Mouse (Mus musculus) midbrain, embryonic 15.5 days (tissue): Measurements from ENCODE around the gene Spdl1. TPM values are rescaled to one million over a fixed set of nuclear protein-coding genes. Genes with fewer than 3 reads are reported as not detected.

ENCODE experiments used
- ATAC-seq: fragments of 200-750 bp; cut with Nextera tagmentation; replicated peaks from 2 replicates; pipeline ENCODE4 v1.8.0; 2017; ENCODE audit warnings: moderate TSS enrichment
- H3K27ac ChIP-seq: fragments of 300-500 bp; sonication (generic); 2 replicates; pipeline ENCODE4 v1.5.1; 2015; ENCODE audit warnings: mild to moderate bottlenecking, inconsistent platforms
- H3K27me3 ChIP-seq: fragments of 300-500 bp; sonication (generic); replicated peaks from 2 replicates; pipeline ENCODE4 v1.6.1; 2015; ENCODE audit warnings: inconsistent platforms
- H3K36me3 ChIP-seq: fragments of 300-500 bp; sonication (generic); replicated peaks from 2 replicates; pipeline ENCODE4 v1.6.1; 2015; ENCODE audit warnings: inconsistent platforms
- H3K4me1 ChIP-seq: fragments of 300-500 bp; sonication (generic); 2 replicates; pipeline ENCODE4 v1.6.1; 2015; ENCODE audit warnings: inconsistent platforms
- H3K4me2 ChIP-seq: fragments of 300-500 bp; sonication (generic); 2 replicates; pipeline ENCODE4 v1.6.1; 2015; ENCODE audit warnings: inconsistent platforms, mild to moderate bottlenecking, moderate library complexity
- H3K4me3 ChIP-seq: fragments of 300-500 bp; sonication (generic); 2 replicates; pipeline ENCODE4 v1.5.1; 2015; ENCODE audit warnings: mild to moderate bottlenecking, inconsistent platforms
- H3K9ac ChIP-seq: fragments of 300-500 bp; sonication (generic); 2 replicates; pipeline ENCODE4 v1.6.1; 2015; ENCODE audit warnings: mild to moderate bottlenecking, inconsistent platforms
- H3K9me3 ChIP-seq: fragments of 300-500 bp; sonication (generic); 2 replicates; pipeline ENCODE4 v1.6.1; 2016; ENCODE audit warnings: inconsistent platforms
- WGBS: fragments of 180-500 bp; shearing (Covaris S2); methylation state at CpG from one replicate; pipeline ENCODE4 v1.1.7; 2015; ENCODE audit warnings: mixed read lengths; 5-methylcytosine and 5-hydroxymethylcytosine counted together
- polyA plus RNA-seq: library from polyadenylated mRNA; unstranded; fragments of >200 nt; fragmentation: Nextera tagmentation; extraction: Ambion mirVana; gene quantifications from 2 replicates; pipeline ENCODE4 v1.2.1, GENCODE M21; 2015

Gene Spdl1
- polyA plus RNA-seq, 1 experiment from 2014 or later, result 3.4 TPM

GRCm38 (mm10) chr11:34771221-34771986 is 62.0 kb downstream of the Spdl1 start:
- 65% methylated on average over 12 of the region's 12 CpGs for WGBS
- H3K4me2 ChIP-seq, result no peak overlapping the region

GRCm38 (mm10) chr11:34770666-34771065 is 62.8 kb downstream of the Spdl1 start:
- no peak for ATAC-seq
- no peaks in the 10 kb centered on the region for H3K9me3 ChIP-seq
- H3K27me3 ChIP-seq, result no peaks in the 10 kb centered on the region
- WGBS, result 70% methylated on average over 4 of the region's 4 CpGs
- no peaks in the 10 kb centered on the region for H3K36me3 ChIP-seq
- no peak overlapping the region for H3K27ac ChIP-seq
- no peaks in the 10 kb centered on the region for H3K4me1 ChIP-seq
- H3K4me2 ChIP-seq, result no peak overlapping the region
- no peak overlapping the region for H3K9ac ChIP-seq
- H3K4me3 ChIP-seq, result no peak overlapping the region

More at GRCm38 (mm10) chr11:34771221-34771986, 62.0 kb downstream of the Spdl1 start:
- ATAC-seq, result no peak
- Histone ChIP-seq H3K27me3 (no peaks in the 10 kb centered on the region), H3K9me3 (no peaks in the 10 kb centered on the region), H3K4me3 (no peak overlapping the region), H3K4me1 (no peaks in the 10 kb centered on the region), H3K27ac (no peak overlapping the region), H3K9ac (no peak overlapping the region), H3K36me3 (no peaks in the 10 kb centered on the region)

GRCm38 (mm10) chr11:34769946-34770345 is 63.5 kb downstream of the Spdl1 start:
- no peak overlapping the region for H3K4me3 ChIP-seq
- no peak overlapping the region for H3K27ac ChIP-seq
- H3K27me3 ChIP-seq, result no peaks in the 10 kb centered on the region
- no peaks in the 10 kb centered on the region for H3K9me3 ChIP-seq
- ATAC-seq, result no peak
- 83% methylated on average over 8 of the region's 8 CpGs for WGBS
- H3K36me3 ChIP-seq, result no peaks in the 10 kb centered on the region
- no peaks in the 10 kb centered on the region for H3K4me1 ChIP-seq
- no peak overlapping the region for H3K9ac ChIP-seq
- H3K4me2 ChIP-seq, result no peak overlapping the region

GRCm38 (mm10) chr11:34769396-34769795 is 64.0 kb downstream of the Spdl1 start:
- Histone ChIP-seq H3K4me2 (no peak overlapping the region), H3K36me3 (no peaks in the 10 kb centered on the region), H3K27ac (no peak overlapping the region), H3K9me3 (no peaks in the 10 kb centered on the region), H3K9ac (no peak overlapping the region), H3K4me3 (no peak overlapping the region), H3K4me1 (no peaks in the 10 kb centered on the region), H3K27me3 (no peaks in the 10 kb centered on the region)
- no peak for ATAC-seq
- WGBS, result 97% methylated on average over 2 of the region's 2 CpGs

GRCm38 (mm10) chr11:34763739-34764361 is 69.6 kb downstream of the Spdl1 start:
- Histone ChIP-seq H3K4me2 (no peak overlapping the region), H3K9me3 (no peaks in the 10 kb centered on the region), H3K27me3 (no peaks in the 10 kb centered on the region), H3K4me3 (no peak overlapping the region), H3K9ac (no peak overlapping the region), H3K36me3 (no peaks in the 10 kb centered on the region), H3K27ac (no peak overlapping the region), H3K4me1 (no peaks in the 10 kb centered on the region)
- ATAC-seq, result no peak
- WGBS, result 89% methylated on average over 5 of the region's 5 CpGs

GRCm38 (mm10) chr11:34762570-34763127 is 70.8 kb downstream of the Spdl1 start:
- Histone ChIP-seq H3K4me2 (no peak overlapping the region), H3K4me3 (no peak overlapping the region), H3K36me3 (no peaks in the 10 kb centered on the region), H3K27ac (no peak overlapping the region), H3K27me3 (no peaks in the 10 kb centered on the region), H3K9ac (no peak overlapping the region), H3K9me3 (no peaks in the 10 kb centered on the region), H3K4me1 (no peaks in the 10 kb centered on the region)
- no peak for ATAC-seq
- 88% methylated on average over 5 of the region's 5 CpGs for WGBS

- Histone ChIP-seq H3K4me2 (no peak overlapping the region), H3K9ac (no peak overlapping the region), H3K4me1 (no peaks in the 10 kb centered on the region), H3K4me3 (no peak overlapping the region), H3K27ac (no peak overlapping the region), H3K36me3 (no peaks in the 10 kb centered on the region), H3K9me3 (no peaks in the 10 kb centered on the region), H3K27me3 (no peaks in the 10 kb centered on the region)
- 91% methylated on average over 6 of the region's 6 CpGs for WGBS
- no peak for ATAC-seq
Observed at GRCm38 (mm10) chr11:34762125-34762524, 71.3 kb downstream of the Spdl1 start.

- WGBS, result 77% methylated on average over 4 of the region's 4 CpGs
- no peak for ATAC-seq
- Histone ChIP-seq H3K4me1 (no peaks in the 10 kb centered on the region), H3K27ac (no peak overlapping the region), H3K9me3 (no peaks in the 10 kb centered on the region), H3K4me3 (no peak overlapping the region), H3K27me3 (no peaks in the 10 kb centered on the region), H3K36me3 (no peaks in the 10 kb centered on the region), H3K9ac (no peak overlapping the region), H3K4me2 (no peak overlapping the region)
Observed at GRCm38 (mm10) chr11:34759582-34759981, 73.9 kb downstream of the Spdl1 start.

Other genes with a start within 250 kb of the Spdl1 start
- gene Dock2, start 49.7 kb downstream of the Spdl1 start, polyA plus RNA-seq, result 0.60 and 0.68 TPM in 2 replicates